Mouse (Mus musculus): ENCODE measurements at regions not wholly inside any gene's neighbourhood (a gene's known extent, or its start where the extent isn't known, plus 50 kb on each side); places are given as distances from the start of the nearest gene placed in this dataset.

- Histone ChIP-seq H3K27me3 (ENCODE audit: control insufficient read depth, insufficient read depth, low read length) (no peaks in the 10 kb centered on the region), H3K4me2 (ENCODE audit: low read depth) (no peak overlapping the region), H3K4me1 (ENCODE audit: control insufficient read depth, insufficient read depth, low read length) (no peaks in the 10 kb centered on the region), H3K9ac (ENCODE audit: low read length) (no peak overlapping the region), H3K27ac (ENCODE audit: low read depth, low read length) (no peak overlapping the region), H3K36me3 (ENCODE audit: control insufficient read depth, insufficient read depth, low read length) (no peaks in the 10 kb centered on the region), H3K4me3 (ENCODE audit: low read depth, low read length) (no peak overlapping the region), H3K9me3 (ENCODE audit: control insufficient read depth, low read length) (no peaks in the 10 kb centered on the region)
- WGBS: 95% methylated on average over 7 of the region's 7 CpGs
- no peak for DNase-seq (ENCODE audit: low spot score)
- ATAC-seq (ENCODE audit: insufficient read depth, low FRiP score, low TSS enrichment): no peak
Measured at GRCm38 (mm10) chr4:56015481-56015880, 483.2 kb upstream of the Klf4 start.

- WGBS: 84% methylated on average over 2 of the region's 2 CpGs
- Histone ChIP-seq H3K9ac (ENCODE audit: low read length) (no peak overlapping the region), H3K4me2 (ENCODE audit: low read depth) (no peak overlapping the region), H3K9me3 (ENCODE audit: control insufficient read depth, low read length) (no peaks in the 10 kb centered on the region), H3K36me3 (ENCODE audit: control insufficient read depth, insufficient read depth, low read length) (no peaks in the 10 kb centered on the region), H3K27me3 (ENCODE audit: control insufficient read depth, insufficient read depth, low read length) (no peaks in the 10 kb centered on the region), H3K4me3 (ENCODE audit: low read depth, low read length) (no peak overlapping the region), H3K27ac (ENCODE audit: low read depth, low read length) (no peak overlapping the region), H3K4me1 (ENCODE audit: control insufficient read depth, insufficient read depth, low read length) (no peaks in the 10 kb centered on the region)
- DNase-seq (ENCODE audit: low spot score) (no peak), ATAC-seq (ENCODE audit: insufficient read depth, low FRiP score, low TSS enrichment) (no peak)
Measured at GRCm38 (mm10) chr4:56008287-56008686, 476.0 kb upstream of the Klf4 start.

- DNase-seq (ENCODE audit: low spot score) (no peak), ATAC-seq (ENCODE audit: insufficient read depth, low FRiP score, low TSS enrichment) (no peak)
- Histone ChIP-seq H3K4me1 (ENCODE audit: control insufficient read depth, insufficient read depth, low read length) (no peaks in the 10 kb centered on the region), H3K27ac (ENCODE audit: low read depth, low read length) (no peak overlapping the region), H3K9ac (ENCODE audit: low read length) (no peak overlapping the region), H3K4me2 (ENCODE audit: low read depth) (no peak overlapping the region), H3K4me3 (ENCODE audit: low read depth, low read length) (no peak overlapping the region), H3K27me3 (ENCODE audit: control insufficient read depth, insufficient read depth, low read length) (no peaks in the 10 kb centered on the region), H3K36me3 (ENCODE audit: control insufficient read depth, insufficient read depth, low read length) (no peaks in the 10 kb centered on the region), H3K9me3 (ENCODE audit: control insufficient read depth, low read length) (no peaks in the 10 kb centered on the region)
- 80% methylated on average over 5 of the region's 5 CpGs for WGBS
Measured at GRCm38 (mm10) chr4:56004227-56004626, 472.0 kb upstream of the Klf4 start.

DNA sequence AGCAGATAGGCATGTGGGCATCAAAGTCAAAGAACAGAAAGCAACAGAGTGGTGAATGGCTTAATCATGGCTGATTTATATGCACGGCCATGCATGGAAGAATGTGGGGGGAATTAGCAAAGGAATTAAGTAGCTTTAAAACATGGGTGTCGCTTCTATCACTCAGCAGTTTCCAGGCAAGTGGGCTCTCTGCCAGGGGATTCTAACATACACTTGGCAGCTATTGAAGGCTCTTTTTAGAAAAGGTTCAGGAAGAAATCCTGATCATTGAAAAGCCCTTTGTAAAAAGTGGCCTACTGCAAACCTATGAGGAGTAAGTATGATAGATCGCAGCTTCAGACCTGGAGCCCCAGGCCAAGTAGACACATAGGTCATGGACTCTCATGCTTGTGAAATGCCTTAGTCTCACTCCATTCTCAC lies 469.1 kb upstream of the Klf4 start:
- Histone ChIP-seq H3K4me1 (ENCODE audit: control insufficient read depth, insufficient read depth, low read length) (no peaks in the 10 kb centered on the region), H3K36me3 (ENCODE audit: control insufficient read depth, insufficient read depth, low read length) (no peaks in the 10 kb centered on the region), H3K4me2 (ENCODE audit: low read depth) (no peak overlapping the region), H3K4me3 (ENCODE audit: low read depth, low read length) (no peak overlapping the region), H3K27ac (ENCODE audit: low read depth, low read length) (no peak overlapping the region), H3K9ac (ENCODE audit: low read length) (no peak overlapping the region), H3K9me3 (ENCODE audit: control insufficient read depth, low read length) (no peaks in the 10 kb centered on the region), H3K27me3 (ENCODE audit: control insufficient read depth, insufficient read depth, low read length) (no peaks in the 10 kb centered on the region)
- DNase-seq (ENCODE audit: low spot score) (no peak), ATAC-seq (ENCODE audit: insufficient read depth, low FRiP score, low TSS enrichment) (no peak)
- WGBS: 91% methylated on average over 3 of the region's 3 CpGs

- Histone ChIP-seq H3K4me1 (ENCODE audit: control insufficient read depth, insufficient read depth, low read length) (no peaks in the 10 kb centered on the region), H3K36me3 (ENCODE audit: control insufficient read depth, insufficient read depth, low read length) (no peaks in the 10 kb centered on the region), H3K27ac (ENCODE audit: low read depth, low read length) (no peak overlapping the region), H3K9me3 (ENCODE audit: control insufficient read depth, low read length) (no peaks in the 10 kb centered on the region), H3K27me3 (ENCODE audit: control insufficient read depth, insufficient read depth, low read length) (no peaks in the 10 kb centered on the region), H3K4me3 (ENCODE audit: low read depth, low read length) (no peak overlapping the region), H3K4me2 (ENCODE audit: low read depth) (no peak overlapping the region), H3K9ac (ENCODE audit: low read length) (no peak overlapping the region)
- ATAC-seq (ENCODE audit: insufficient read depth, low FRiP score, low TSS enrichment) (no peak), DNase-seq (ENCODE audit: low spot score) (no peak)
Measured at GRCm38 (mm10) chr4:55984026-55984425, 451.8 kb upstream of the Klf4 start.

DNA sequence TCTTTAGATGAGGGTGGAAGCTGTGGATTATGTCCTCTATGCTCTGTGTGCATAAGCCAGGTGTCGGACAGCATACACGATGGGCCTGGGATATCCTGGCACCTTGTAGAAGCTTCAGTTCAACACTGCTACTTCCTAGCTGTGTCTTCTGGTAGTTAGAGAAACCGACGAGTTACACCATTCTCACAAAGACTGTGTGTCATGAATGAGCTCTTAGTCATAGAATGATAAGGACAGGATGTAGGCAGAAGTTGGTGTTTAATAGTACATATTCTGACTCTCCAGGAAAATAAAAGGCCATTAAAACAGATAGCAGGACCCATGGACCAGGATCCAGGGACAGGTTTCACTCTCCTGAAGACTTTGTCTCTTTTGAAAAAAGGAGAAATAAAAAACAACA lies 446.3 kb upstream of the Klf4 start:
- 93% methylated on average over 4 of the region's 4 CpGs for WGBS
- H3K4me2 ChIP-seq (ENCODE audit: low read depth): no peak overlapping the region
- no peak overlapping the region for H3K9ac ChIP-seq (ENCODE audit: low read length)
- H3K4me1 ChIP-seq (ENCODE audit: control insufficient read depth, insufficient read depth, low read length): no peaks in the 10 kb centered on the region
- H3K27me3 ChIP-seq (ENCODE audit: control insufficient read depth, insufficient read depth, low read length): no peaks in the 10 kb centered on the region
- no peak for DNase-seq (ENCODE audit: low spot score)
- H3K9me3 ChIP-seq (ENCODE audit: control insufficient read depth, low read length): no peaks in the 10 kb centered on the region
- H3K4me3 ChIP-seq (ENCODE audit: low read depth, low read length): no peak overlapping the region
- no peak for ATAC-seq (ENCODE audit: insufficient read depth, low FRiP score, low TSS enrichment)
- no peak overlapping the region for H3K27ac ChIP-seq (ENCODE audit: low read depth, low read length)
- no peaks in the 10 kb centered on the region for H3K36me3 ChIP-seq (ENCODE audit: control insufficient read depth, insufficient read depth, low read length)

DNA sequence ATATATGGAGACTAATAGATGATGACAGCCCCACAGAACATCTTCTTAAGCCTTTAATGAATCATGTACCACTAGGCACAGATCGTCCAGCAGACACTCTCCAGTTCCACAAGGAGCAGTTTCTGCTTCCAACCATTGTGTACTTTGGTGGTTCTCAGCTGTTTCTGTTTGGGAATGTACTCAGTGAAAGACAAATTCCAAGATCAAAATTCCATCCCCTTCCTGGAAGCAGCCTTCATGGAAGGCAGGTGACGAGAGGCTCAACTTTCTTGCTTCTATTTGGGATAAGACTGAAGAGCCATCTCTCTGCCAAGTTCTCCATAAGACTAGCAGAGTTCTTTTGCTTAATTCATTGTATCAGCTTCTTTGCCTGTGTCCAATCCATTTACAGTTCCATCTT lies 444.0 kb upstream of the Klf4 start:
- H3K4me3 ChIP-seq (ENCODE audit: low read depth, low read length): no peak overlapping the region
- H3K4me2 ChIP-seq (ENCODE audit: low read depth): no peak overlapping the region
- H3K36me3 ChIP-seq (ENCODE audit: control insufficient read depth, insufficient read depth, low read length): no peaks in the 10 kb centered on the region
- DNase-seq (ENCODE audit: low spot score) (no peak), ATAC-seq (ENCODE audit: insufficient read depth, low FRiP score, low TSS enrichment) (no peak)
- H3K27me3 ChIP-seq (ENCODE audit: control insufficient read depth, insufficient read depth, low read length): no peaks in the 10 kb centered on the region
- WGBS: 86% methylated on average over 2 of the region's 2 CpGs
- no peaks in the 10 kb centered on the region for H3K4me1 ChIP-seq (ENCODE audit: control insufficient read depth, insufficient read depth, low read length)
- H3K9ac ChIP-seq (ENCODE audit: low read length): no peak overlapping the region
- no peak overlapping the region for H3K27ac ChIP-seq (ENCODE audit: low read depth, low read length)
- no peaks in the 10 kb centered on the region for H3K9me3 ChIP-seq (ENCODE audit: control insufficient read depth, low read length)

DNA sequence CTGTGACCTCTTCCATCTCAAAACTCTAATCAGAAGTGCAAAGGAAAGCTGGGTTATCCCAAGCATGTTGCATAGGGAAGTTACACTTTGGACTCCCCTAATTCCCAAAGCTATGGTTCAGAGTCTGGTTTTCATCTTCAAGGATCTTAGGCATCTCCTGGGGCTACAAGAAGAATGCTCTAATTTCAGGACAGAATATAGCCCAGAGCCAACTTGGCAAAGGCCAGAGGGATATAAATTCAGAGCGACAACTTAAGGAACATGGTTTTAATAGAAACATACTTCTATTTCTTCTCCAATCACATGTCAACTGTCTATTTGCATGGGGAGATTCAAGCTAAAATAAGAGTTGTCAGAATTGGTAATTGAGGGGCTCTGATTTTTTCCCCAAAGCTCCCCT lies 441.4 kb upstream of the Klf4 start:
- no peak for DNase-seq (ENCODE audit: low spot score)
- no peak overlapping the region for H3K4me3 ChIP-seq (ENCODE audit: low read depth, low read length)
- H3K36me3 ChIP-seq (ENCODE audit: control insufficient read depth, insufficient read depth, low read length): no peaks in the 10 kb centered on the region
- no peaks in the 10 kb centered on the region for H3K9me3 ChIP-seq (ENCODE audit: control insufficient read depth, low read length)
- ATAC-seq (ENCODE audit: insufficient read depth, low FRiP score, low TSS enrichment): no peak
- H3K9ac ChIP-seq (ENCODE audit: low read length): no peak overlapping the region
- no peak overlapping the region for H3K27ac ChIP-seq (ENCODE audit: low read depth, low read length)
- no peaks in the 10 kb centered on the region for H3K4me1 ChIP-seq (ENCODE audit: control insufficient read depth, insufficient read depth, low read length)
- H3K27me3 ChIP-seq (ENCODE audit: control insufficient read depth, insufficient read depth, low read length): no peaks in the 10 kb centered on the region
- WGBS: 94% methylated on average over 1 of the region's 1 CpGs
- H3K4me2 ChIP-seq (ENCODE audit: low read depth): no peak overlapping the region

GRCm38 (mm10) chr4:55972235-55972819 lies 440.1 kb upstream of the Klf4 start:
- Histone ChIP-seq H3K9me3 (ENCODE audit: control insufficient read depth, low read length) (no peaks in the 10 kb centered on the region), H3K9ac (ENCODE audit: low read length) (no peak overlapping the region), H3K4me3 (ENCODE audit: low read depth, low read length) (no peak overlapping the region), H3K27me3 (ENCODE audit: control insufficient read depth, insufficient read depth, low read length) (no peaks in the 10 kb centered on the region), H3K4me2 (ENCODE audit: low read depth) (no peak overlapping the region), H3K27ac (ENCODE audit: low read depth, low read length) (no peak overlapping the region), H3K36me3 (ENCODE audit: control insufficient read depth, insufficient read depth, low read length) (no peaks in the 10 kb centered on the region), H3K4me1 (ENCODE audit: control insufficient read depth, insufficient read depth, low read length) (no peaks in the 10 kb centered on the region)
- DNase-seq (ENCODE audit: low spot score): no peak
- ATAC-seq (ENCODE audit: insufficient read depth, low FRiP score, low TSS enrichment): no peak
- WGBS: 89% methylated on average over 7 of the region's 7 CpGs

Data from neural tube, embryonic 11.5 days (tissue).